Mouse (Mus musculus) right cerebral cortex, postnatal 14 days (tissue): ENCODE measurements around the gene Krtap9-3.

Experiments used
- DNase-seq: peaks from one replicate; pipeline ENCODE4 v3.0.0; 2022

Gene Krtap9-3

GRCm38 (mm10) chr11:99562580-99562979, 35.3 kb downstream of the Krtap9-3 start:
- no peak for DNase-seq

- no peak for DNase-seq
Measured at GRCm38 (mm10) chr11:99559366-99559765, 38.5 kb downstream of the Krtap9-3 start, which contains the start of gene Gm11939. Gm11939 (minus strand) TSS chr11:99559466.

DNA sequence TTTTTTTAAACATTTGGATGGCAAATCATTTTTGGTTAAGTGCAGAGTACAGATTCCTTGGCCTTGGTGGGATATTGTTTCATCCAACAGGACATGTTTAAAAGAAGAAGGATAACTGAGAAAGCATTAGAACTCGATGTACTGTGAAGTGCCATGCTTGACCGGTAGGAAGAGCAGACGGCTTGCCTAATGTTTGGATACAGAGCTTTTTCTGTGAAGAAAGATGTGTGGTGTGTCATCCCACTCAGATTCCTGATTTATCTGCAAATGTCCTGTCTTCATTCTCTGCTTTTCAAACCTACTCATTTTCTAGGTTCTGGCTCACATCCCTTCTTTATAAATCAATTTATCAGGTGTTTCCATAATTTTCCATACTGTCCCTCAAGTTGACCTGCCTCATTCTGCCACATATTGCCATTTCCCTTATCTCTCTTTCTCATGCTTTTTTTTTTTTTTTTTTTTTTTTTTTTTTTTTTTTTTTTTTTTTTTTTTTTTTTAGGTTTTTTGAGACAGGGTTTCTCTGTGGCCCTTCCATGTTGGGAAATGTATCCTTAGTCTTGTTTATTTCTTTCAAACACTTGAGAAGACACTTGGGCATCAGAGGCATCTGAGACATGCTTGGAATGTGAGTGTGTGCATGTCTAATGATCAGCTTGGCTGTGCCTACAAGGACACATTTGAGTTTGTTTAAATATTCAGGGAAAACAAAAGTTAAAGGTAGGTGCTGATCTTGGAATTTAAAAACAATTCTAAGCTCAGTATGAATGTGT, 39.7 kb downstream of the Krtap9-3 start:
- DNase-seq, result no peak

DNA sequence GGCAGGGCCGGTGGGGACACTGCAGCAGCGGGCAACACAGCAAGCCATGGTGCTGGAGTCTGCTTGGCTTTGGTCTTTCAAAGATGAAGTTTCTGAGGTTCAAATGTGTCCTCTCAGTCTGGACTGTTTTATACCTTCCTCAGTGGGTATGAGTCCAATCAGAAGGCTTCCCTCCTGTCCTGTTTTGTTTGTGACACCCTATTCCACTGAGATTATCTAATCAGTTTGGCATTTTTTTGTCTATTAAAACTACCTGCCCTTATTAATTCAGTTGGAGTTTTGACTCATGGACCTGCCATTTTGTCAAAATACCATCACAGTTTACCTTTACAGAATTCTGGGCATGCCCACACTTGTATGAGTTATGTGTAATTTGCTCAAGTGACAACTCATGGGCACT, 41.2 kb downstream of the Krtap9-3 start, which contains the start of gene Krtap3-2:
Gene Krtap3-2, minus strand, starts transcription at position 101 of the 400 bp plus-strand sequence.
- no peak for DNase-seq

GRCm38 (mm10) chr11:99556195-99556594, 41.7 kb downstream of the Krtap9-3 start:
- DNase-seq, result no peak

- no peak for DNase-seq
Measured at GRCm38 (mm10) chr11:99550765-99551164, 47.1 kb downstream of the Krtap9-3 start, which contains the start of gene Krtap3-3. Krtap3-3 (minus strand) TSS chr11:99550865.

GRCm38 (mm10) chr11:99547892-99548291, 50.0 kb downstream of the Krtap9-3 start:
- DNase-seq, result no peak
